Mouse (Mus musculus) CD8-positive naive resting alpha-beta T cell, adult 2 months (primary cell): Measurements from ENCODE around the gene Polr2j.

Experiments used
- DNase-seq, 2 experiments: peaks; one replicate each; pipeline ENCODE4 v3.0.0; 2022; ENCODE audit warnings: low read depth in 2 of 2, low spot score in 2 of 2

The Polr2j gene

DNA sequence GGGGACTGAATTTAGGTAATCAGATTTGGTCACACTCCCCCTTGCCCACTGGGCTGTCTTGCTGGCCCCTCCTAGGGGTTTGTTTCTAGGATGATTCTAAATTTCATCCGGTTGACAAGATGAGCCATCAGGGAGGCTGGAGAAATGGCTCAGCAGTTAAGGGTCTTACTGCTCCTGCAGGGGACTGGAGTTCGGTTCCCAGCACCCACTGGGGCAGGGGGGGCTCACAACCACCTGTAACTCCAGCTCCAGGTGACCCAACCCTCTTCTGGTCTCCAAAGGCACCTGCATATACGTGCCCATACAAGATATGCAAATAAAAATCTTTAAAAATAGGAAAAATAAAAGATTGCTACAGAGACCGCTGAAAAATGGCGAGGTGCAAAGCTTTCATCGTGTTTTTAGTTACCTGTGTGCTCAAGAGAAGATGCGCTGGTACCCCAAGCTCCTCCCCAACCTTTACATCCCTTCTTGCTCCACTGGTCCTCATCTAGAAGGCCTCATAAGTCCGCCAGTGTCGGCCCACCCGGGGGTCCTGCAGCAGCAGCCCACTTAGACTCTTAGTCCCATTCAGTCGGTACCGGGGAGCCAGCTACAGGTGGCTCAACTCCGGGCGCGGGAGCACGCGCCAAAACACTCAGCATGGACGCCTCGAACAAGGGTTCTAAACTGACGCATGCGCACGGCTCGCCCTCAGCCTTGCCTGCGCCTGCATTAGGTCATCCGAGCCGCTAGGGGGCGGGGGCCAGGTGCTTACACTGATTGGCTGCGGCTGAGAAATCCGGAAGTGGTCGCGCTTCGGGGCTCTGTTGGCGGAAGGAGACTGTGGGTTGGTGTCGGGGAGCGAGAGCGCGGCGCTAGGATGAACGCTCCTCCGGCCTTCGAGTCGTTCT is at the start of gene Polr2j:
Gene Polr2j (plus strand): TSS at position 741 of the 893 bp plus-strand sequence.
- DNase-seq = peak; percentile 96

- DNase-seq = no peak
Measured at GRCm38 (mm10) chr5:136069411-136069810, 47.0 kb upstream of the Polr2j start.

- no peak for DNase-seq
Measured at GRCm38 (mm10) chr5:136073051-136073450, 43.4 kb upstream of the Polr2j start.

- no peak for DNase-seq
Measured at GRCm38 (mm10) chr5:136073526-136073925, 42.9 kb upstream of the Polr2j start.

DNA sequence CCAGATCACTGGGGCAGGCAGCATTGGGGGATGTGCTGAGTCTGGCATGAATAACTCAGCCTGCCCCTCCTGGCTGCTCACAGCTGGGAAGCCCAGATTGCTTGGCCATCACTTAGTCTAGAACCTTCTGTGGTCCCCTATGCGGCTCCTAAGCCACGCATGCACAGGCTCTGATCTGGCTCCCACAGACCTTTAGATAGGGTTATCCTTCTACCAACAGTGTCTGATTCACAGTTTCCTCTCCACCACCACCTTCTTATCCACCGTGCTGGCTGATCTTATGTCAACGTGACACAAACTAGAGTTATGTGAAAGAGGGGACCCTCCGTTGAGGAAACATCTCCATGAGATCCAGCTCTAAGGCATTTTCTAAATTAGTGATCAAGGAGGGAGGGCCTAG is 41.4 kb upstream of the Polr2j start:
- DNase-seq = no peak

GRCm38 (mm10) chr5:136076284-136076683 is 40.1 kb upstream of the Polr2j start:
- DNase-seq = no peak

DNA sequence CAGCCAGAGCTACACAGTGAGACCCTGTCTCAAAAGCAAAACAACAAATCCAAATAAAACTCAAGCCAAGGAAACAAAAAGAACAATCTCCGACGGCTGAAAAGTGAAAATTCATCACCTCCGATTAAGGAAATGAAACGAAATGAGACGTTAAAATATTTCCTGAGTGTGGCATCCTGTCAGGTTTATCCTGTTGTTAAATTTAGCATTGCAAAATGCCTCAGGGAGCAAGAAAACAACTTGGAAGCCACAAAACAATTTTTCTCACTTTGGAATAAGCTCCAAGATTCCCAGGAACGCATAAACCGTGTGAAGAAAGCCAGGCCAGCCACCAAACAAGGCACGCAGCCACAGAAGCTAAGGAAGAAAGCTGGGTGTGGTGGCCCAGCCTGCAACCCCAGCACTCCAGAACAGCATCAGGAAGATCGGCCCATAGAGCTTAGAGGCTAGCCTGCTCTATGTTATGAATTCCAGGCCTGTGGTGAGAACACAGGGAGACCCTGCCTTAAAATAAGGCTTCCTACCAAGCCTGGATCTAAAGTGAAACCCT is 39.4 kb upstream of the Polr2j start:
- no peak for DNase-seq

GRCm38 (mm10) chr5:136078136-136078535 is 38.3 kb upstream of the Polr2j start:
- DNase-seq = no peak

GRCm38 (mm10) chr5:136082345-136082744 is 34.1 kb upstream of the Polr2j start:
- peak in 1 of 2 experiments; percentile 23 for DNase-seq

GRCm38 (mm10) chr5:136083669-136084107 is 32.7 kb upstream of the Polr2j start, which contains the start of gene Rasa4:
Rasa4 (plus strand) TSS chr5:136083916.
- DNase-seq = peak; percentile 82 to 93

DNA sequence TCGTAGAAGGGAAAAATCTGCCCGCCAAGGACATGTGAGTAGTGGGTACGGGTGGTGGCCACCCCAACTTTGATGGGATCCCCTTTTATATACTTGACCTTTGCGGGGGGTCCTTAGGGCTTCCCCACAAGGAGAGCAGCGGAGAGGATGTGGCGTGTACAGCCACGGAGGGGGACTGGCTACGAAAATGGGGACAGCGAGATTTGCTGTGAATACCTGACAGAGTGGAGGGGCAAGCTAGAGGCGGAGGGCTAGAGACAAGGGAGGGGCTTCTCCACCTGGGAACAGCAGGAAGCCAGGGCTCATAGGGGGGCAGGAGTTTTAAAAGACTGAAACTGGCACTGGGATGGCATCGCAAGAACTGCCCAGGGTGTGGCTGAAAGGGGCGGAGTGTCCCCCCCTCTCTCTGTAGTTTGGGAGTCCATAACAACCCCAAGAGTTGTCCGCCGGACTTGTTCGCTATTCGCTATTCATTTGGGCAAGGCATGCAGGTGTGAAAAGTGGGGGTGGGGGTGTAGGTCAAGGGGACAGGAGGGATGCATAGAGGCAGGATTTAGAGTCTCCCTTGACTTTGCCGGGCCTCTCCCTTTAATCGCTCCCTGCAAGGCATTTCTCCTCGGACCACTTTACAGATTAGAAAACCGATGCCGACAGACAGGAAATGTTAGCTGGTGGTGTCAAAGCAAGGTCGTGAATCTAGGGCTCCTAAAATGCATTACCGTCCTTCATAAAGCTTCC is 32.1 kb upstream of the Polr2j start:
- DNase-seq = peak in 1 of 2 experiments; percentile 22

DNA sequence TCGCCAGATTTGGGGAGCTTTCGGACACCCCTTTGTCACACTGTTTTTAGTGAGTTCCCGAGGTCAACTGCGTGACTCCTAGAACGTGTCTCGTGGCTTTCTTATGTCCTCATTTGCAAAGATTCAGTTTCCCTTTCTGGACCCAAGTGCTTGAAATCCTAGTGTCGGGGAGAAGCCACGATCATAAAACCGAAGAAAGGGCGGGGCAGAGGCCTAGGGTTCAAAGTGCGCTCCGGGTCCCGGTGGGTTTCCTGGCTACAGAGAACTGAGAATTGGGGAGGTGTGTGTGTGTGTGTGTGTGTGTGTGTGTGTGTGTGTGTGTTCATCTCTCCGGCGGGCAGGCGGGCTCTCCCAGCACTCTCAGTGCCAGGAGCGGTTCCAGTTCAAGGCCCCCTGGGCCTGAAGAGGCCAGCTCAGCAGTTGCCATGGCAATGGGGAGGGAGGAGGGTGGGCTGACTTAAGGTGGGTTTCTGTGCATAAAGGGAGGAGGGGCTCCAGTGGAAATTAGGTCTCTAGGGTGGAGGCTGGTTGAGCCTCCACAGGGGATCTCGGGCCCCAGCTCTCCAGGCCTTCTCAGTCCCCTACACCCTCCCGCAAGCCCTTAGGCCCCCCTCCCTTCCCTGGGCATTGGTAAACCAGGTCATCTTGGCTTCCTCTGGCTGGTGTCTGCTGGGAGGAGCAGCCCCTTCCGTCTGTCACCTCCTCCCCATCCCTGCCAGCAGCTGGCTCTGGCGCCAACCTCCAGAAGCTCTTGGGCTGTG is 31.4 kb upstream of the Polr2j start:
- DNase-seq = peak in 1 of 2 experiments; percentile 32

GRCm38 (mm10) chr5:136086290-136086689 is 30.1 kb upstream of the Polr2j start:
- DNase-seq = no peak

GRCm38 (mm10) chr5:136088821-136089575 is 27.4 kb upstream of the Polr2j start:
- no peak for DNase-seq

DNA sequence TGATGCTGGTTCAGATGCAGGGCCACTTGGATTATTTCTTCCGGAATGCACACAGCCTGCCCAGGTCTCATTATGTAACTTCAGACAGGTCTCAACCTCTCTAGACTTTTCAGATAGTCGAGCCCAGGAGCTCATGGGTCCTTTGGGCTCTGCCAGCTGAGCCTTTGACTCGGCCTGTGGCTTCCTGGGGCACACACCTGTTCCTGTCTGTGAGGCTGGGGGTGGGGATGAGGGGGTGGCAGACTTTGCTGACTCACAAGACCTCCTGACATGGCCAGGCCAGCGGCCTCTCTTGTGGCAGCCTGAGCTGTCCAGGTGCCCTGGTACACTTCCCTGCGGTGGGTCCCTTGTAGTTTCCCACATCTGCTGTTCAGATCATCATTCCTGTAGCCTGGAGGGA is 24.5 kb upstream of the Polr2j start:
- no peak for DNase-seq

- DNase-seq = no peak
Measured at GRCm38 (mm10) chr5:136094249-136095010, 22.0 kb upstream of the Polr2j start.

- DNase-seq = no peak
Measured at GRCm38 (mm10) chr5:136095089-136095488, 21.3 kb upstream of the Polr2j start.

- DNase-seq = no peak
Measured at GRCm38 (mm10) chr5:136098536-136098935, 17.9 kb upstream of the Polr2j start.

- peak; percentile 60 to 67 for DNase-seq
Measured at GRCm38 (mm10) chr5:136102099-136102820, 14.2 kb upstream of the Polr2j start.
